Mouse (Mus musculus) intestine, embryonic 16.5 days (tissue): ENCODE data around the gene Heph. TPM values are rescaled to one million over a fixed set of nuclear protein-coding genes. Genes with fewer than 3 reads are reported as not detected.
"Not testable (repeated sequence)": the region's sequence is repeated elsewhere in the genome, so short reads cannot be mapped to it uniquely, and the experiment has no call there.

Source experiments
- ATAC-seq: fragments of 200-750 bp; cut with Nextera tagmentation; 2 replicates; pipeline ENCODE4 v1.8.0; 2017; ENCODE audit warnings: moderate TSS enrichment, moderate library complexity
- H3K27ac ChIP-seq: fragments of 300-500 bp; sonication (generic); 2 replicates; pipeline ENCODE4 v1.5.1; 2014; ENCODE audit warnings: mild to moderate bottlenecking, low read length
- H3K27me3 ChIP-seq: fragments of 300-500 bp; sonication (generic); replicated peaks from 2 replicates; pipeline ENCODE4 v1.6.1; 2014; ENCODE audit warnings: low read length, control low read depth, mixed read lengths; ENCODE audit not compliant: control insufficient read depth, insufficient read depth
- H3K36me3 ChIP-seq: fragments of 300-500 bp; sonication (generic); 2 replicates; pipeline ENCODE4 v1.6.1; 2014; ENCODE audit warnings: low read length, control low read depth; ENCODE audit not compliant: control insufficient read depth, insufficient read depth
- H3K4me1 ChIP-seq: fragments of 300-500 bp; sonication (generic); 2 replicates; pipeline ENCODE4 v1.6.1; 2014; ENCODE audit warnings: low read length, control low read depth, mixed read lengths; ENCODE audit not compliant: control insufficient read depth, insufficient read depth
- H3K4me2 ChIP-seq: fragments of 300-500 bp; sonication (generic); 2 replicates; pipeline ENCODE4 v1.6.1; 2014; ENCODE audit warnings: low read depth, low read length, control low read depth
- H3K4me3 ChIP-seq: fragments of 300-500 bp; sonication (generic); 2 replicates; pipeline ENCODE4 v1.5.1; 2014; ENCODE audit warnings: mild to moderate bottlenecking, low read length
- H3K9ac ChIP-seq: fragments of 300-500 bp; sonication (generic); 2 replicates; pipeline ENCODE4 v1.6.1; 2014; ENCODE audit warnings: low read depth, low read length
- H3K9me3 ChIP-seq: fragments of 300-500 bp; sonication (generic); 2 replicates; pipeline ENCODE4 v1.6.1; 2016; ENCODE audit warnings: low read length, control low read depth; ENCODE audit not compliant: control insufficient read depth
- WGBS: fragments of 180-500 bp; shearing (Covaris S2); extraction: QIAGEN DNeasy Blood & Tissue Kit; methylation state at CpG from one replicate; pipeline ENCODE4 v1.1.7; 2014; 5-methylcytosine and 5-hydroxymethylcytosine counted together
- polyA plus RNA-seq: library from polyadenylated mRNA; unstranded; fragments of >200 nt; fragmentation: Nextera tagmentation; extraction: Ambion mirVana; gene quantifications from 2 replicates; pipeline ENCODE4 v1.2.1, GENCODE M21; 2015

The Heph gene
- polyA plus RNA-seq: 32.7 and 40.3 TPM in 2 replicates

- Histone ChIP-seq H3K27me3 (no peaks in the 10 kb centered on the region), H3K9me3 (no peaks in the 10 kb centered on the region), H3K27ac (peak within 1 kb of the TSS; percentile 79), H3K36me3 (no peaks in the 10 kb centered on the region), H3K9ac (peak within 1 kb of the TSS; percentile 67), H3K4me2 (peak within 1 kb of the TSS; percentile 42), H3K4me3 (peak within 1 kb of the TSS; percentile 48), H3K4me1 (no peaks in the 10 kb centered on the region)
- 53% methylated on average over 2 of the region's 2 CpGs for WGBS
- peak; percentile 98 for ATAC-seq
Measured at GRCm38 (mm10) chrX:96455149-96455548, at the start of gene Heph. Gene Heph (plus strand): TSS chrX:96455359.

GRCm38 (mm10) chrX:96415351-96415750, 39.8 kb upstream of the Heph start:
- not testable (repeated sequence) for H3K9ac ChIP-seq, H3K4me3 ChIP-seq, ATAC-seq, H3K4me1 ChIP-seq, H3K36me3 ChIP-seq, H3K9me3 ChIP-seq, H3K27me3 ChIP-seq, H3K4me2 ChIP-seq, H3K27ac ChIP-seq
- 72% methylated on average over 4 of the region's 4 CpGs for WGBS

- ATAC-seq: no peak
- WGBS: 90% methylated on average over 1 of the region's 1 CpGs
- no peak overlapping the region for H3K4me3 ChIP-seq
- no peaks in the 10 kb centered on the region for H3K4me1 ChIP-seq
- no peaks in the 10 kb centered on the region for H3K9me3 ChIP-seq
- no peaks in the 10 kb centered on the region for H3K27me3 ChIP-seq
- no peak overlapping the region for H3K4me2 ChIP-seq
- no peak overlapping the region for H3K9ac ChIP-seq
- H3K36me3 ChIP-seq: no peaks in the 10 kb centered on the region
- H3K27ac ChIP-seq: no peak overlapping the region
Measured at GRCm38 (mm10) chrX:96416970-96417369, 38.2 kb upstream of the Heph start.

- Histone ChIP-seq H3K27me3 (no peaks in the 10 kb centered on the region), H3K27ac (no peak overlapping the region), H3K4me2 (no peak overlapping the region), H3K9me3 (no peaks in the 10 kb centered on the region), H3K9ac (no peak overlapping the region), H3K4me3 (no peak overlapping the region), H3K36me3 (no peaks in the 10 kb centered on the region), H3K4me1 (no peaks in the 10 kb centered on the region)
- WGBS: 38% methylated on average over 1 of the region's 1 CpGs
- no peak for ATAC-seq
Measured at GRCm38 (mm10) chrX:96417733-96418132, 37.4 kb upstream of the Heph start.

GRCm38 (mm10) chrX:96419383-96419782, 35.8 kb upstream of the Heph start:
- H3K9ac ChIP-seq: no peak overlapping the region
- no peaks in the 10 kb centered on the region for H3K27me3 ChIP-seq
- no peak for ATAC-seq
- no peaks in the 10 kb centered on the region for H3K36me3 ChIP-seq
- no peak overlapping the region for H3K4me2 ChIP-seq
- H3K27ac ChIP-seq: no peak overlapping the region
- no peaks in the 10 kb centered on the region for H3K9me3 ChIP-seq
- no peaks in the 10 kb centered on the region for H3K4me1 ChIP-seq
- H3K4me3 ChIP-seq: no peak overlapping the region

- Histone ChIP-seq H3K36me3 (no peaks in the 10 kb centered on the region), H3K4me2 (peak within 1 kb of the TSS; percentile 42), H3K27me3 (no peaks in the 10 kb centered on the region), H3K27ac (peak within 1 kb of the TSS; percentile 79), H3K4me1 (no peaks in the 10 kb centered on the region), H3K9me3 (no peaks in the 10 kb centered on the region), H3K4me3 (peak within 1 kb of the TSS; percentile 48), H3K9ac (peak within 1 kb of the TSS; percentile 67)
- 0 out of 2 replicates have a peak, but pooled peaks have one; percentile 12 for ATAC-seq
- WGBS: 18% methylated on average over 9 of the region's 9 CpGs
Measured at GRCm38 (mm10) chrX:96456201-96456963, 1.2 kb downstream of the Heph start, which contains the start of gene Hsf3. Gene Hsf3 (minus strand): TSS chrX:96456294.

- no peaks in the 10 kb centered on the region for H3K27me3 ChIP-seq
- no peak overlapping the region for H3K9ac ChIP-seq
- no peaks in the 10 kb centered on the region for H3K36me3 ChIP-seq
- no peak overlapping the region for H3K4me2 ChIP-seq
- H3K4me3 ChIP-seq: no peak overlapping the region
- 55% methylated on average over 1 of the region's 1 CpGs for WGBS
- H3K27ac ChIP-seq: no peak overlapping the region
- no peaks in the 10 kb centered on the region for H3K9me3 ChIP-seq
- no peak for ATAC-seq
- no peaks in the 10 kb centered on the region for H3K4me1 ChIP-seq
Measured at GRCm38 (mm10) chrX:96501580-96501979, 46.4 kb downstream of the Heph start.

Other genes starting within 250 kb of the Heph start
- not detected in 2 replicates for gene Vsig4, start 161.9 kb upstream of the Heph start, polyA plus RNA-seq
- 0.48 and 0.66 TPM in 2 replicates for gene Hsf3, start 935 bp downstream of the Heph start, polyA plus RNA-seq